Mouse (Mus musculus): ENCODE results near the gene Tmem208.

Tmem208 gene

GRCm38 (mm10) chr8:105355179-105356024 lies 29.2 kb downstream of the Tmem208 start:
- peak; percentile 57 to 71 for DNase-seq

DNA sequence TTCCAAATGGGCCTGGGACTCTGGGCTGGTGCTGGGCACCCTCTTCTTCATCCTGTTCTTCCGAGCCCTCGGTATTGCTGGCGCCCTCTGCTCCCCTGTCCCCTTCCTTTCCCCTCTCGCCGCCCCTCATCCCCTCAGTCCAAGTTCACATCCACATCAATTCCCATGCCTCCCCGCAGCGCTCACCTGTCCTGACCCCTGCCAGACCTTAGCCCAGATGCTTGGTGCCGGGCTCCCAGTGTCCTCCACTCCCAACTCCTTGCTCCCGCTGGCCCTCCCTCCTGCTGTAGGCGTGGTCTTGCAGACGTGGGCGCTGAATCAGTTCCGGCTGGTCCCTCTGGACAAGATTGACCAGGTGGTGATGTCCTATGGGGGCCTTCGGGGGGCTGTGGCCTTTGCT lies 30.5 kb downstream of the Tmem208 start:
- no peak for DNase-seq

- DNase-seq = no peak
Measured at GRCm38 (mm10) chr8:105359208-105359607, 33.1 kb downstream of the Tmem208 start.

DNA sequence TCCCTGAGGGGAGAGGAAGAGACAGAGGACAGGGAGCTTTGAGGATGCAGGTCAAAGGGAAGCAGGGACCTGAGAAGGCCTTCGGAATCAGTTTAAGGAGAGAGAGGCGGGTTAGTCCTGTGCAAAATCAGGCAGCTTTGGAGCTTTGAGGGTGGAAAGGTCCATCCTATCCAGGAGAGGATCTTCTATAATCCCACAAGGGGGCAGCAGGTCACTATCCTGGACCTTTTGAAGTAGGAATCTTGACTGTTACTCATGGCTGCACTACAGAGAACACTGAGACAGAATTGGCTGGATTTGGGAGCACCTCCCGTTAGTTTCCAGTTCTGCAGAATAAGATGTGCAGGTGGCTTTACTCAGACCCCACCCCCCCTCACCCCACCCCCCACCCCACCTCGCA lies 33.5 kb downstream of the Tmem208 start:
- no peak for DNase-seq

- no peak for DNase-seq
Measured at GRCm38 (mm10) chr8:105361751-105362702, 35.9 kb downstream of the Tmem208 start.

DNA sequence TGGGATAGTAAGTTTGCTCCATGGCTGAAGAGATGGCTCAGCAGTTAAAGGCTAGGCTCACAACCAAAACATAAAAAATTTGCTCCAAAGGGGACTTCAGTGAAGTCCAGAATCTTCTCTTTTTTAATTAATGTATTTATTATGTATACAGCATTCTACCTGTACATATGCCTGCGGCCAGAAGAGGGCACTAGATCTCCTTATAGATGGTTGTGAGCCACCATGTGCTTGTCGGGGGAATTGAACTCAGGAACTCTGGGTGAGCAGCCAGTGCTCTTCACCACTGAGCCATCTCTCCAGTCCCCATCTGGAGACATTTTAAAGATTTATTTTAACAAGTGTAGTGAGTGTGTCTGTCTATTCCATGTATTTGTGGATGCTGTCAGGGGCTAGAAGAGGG lies 41.0 kb downstream of the Tmem208 start:
- DNase-seq = no peak

GRCm38 (mm10) chr8:105372473-105372872 lies 46.3 kb downstream of the Tmem208 start:
- no peak for DNase-seq

- DNase-seq = no peak
Measured at GRCm38 (mm10) chr8:105373032-105373431, 46.9 kb downstream of the Tmem208 start, which contains the start of gene Plekhg4. Plekhg4 (plus strand) TSS chr8:105373274.

- DNase-seq = no peak
Measured at GRCm38 (mm10) chr8:105374513-105374966, 48.4 kb downstream of the Tmem208 start.

DNA sequence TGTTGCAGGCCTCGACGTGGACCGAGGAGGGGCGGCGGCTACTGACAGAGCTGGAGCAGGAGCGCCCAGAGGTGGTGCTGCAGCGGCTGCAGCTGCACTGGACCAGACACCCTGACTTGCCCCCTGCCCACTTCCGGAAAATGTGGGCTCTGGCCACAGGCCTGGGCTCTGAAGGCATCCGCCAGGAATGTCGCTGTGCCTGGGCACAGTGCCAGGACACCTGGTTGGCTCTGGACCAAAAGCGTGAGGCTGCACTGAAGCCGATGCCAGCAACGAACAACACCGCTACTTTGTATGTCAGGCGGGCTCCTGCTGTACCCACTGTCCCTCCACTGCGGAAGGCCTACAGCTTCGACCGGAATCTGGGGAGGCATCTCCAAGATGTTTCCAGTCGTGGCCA lies 52.5 kb downstream of the Tmem208 start:
- no peak for DNase-seq

DNA sequence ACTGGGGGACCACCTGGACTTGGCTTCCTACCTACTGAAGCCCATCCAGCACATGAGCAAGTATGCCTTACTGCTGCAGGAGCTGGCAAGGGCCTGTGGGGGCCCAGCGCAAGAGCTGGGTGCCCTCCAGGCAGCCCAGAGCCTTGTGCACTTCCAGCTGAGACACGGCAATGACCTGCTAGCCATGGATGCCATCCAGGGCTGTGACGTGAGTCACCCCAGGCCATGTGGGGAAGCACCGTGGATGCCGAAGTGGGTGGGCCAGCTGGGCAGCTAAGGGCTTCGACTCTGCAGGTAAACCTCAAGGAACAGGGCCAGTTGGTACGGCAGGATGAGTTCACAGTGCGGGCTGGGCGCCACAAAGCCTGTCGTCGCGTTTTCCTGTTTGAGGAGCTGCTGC lies 54.2 kb downstream of the Tmem208 start:
- DNase-seq = no peak

- no peak for DNase-seq
Measured at GRCm38 (mm10) chr8:105384070-105384469, 57.9 kb downstream of the Tmem208 start.
